Mouse (Mus musculus) ES-Bruce4 (cell line): ENCODE measurements around the gene Clpb.

Experiments
- CTCF ChIP-seq: IDR thresholded peaks from one replicate; pipeline ENCODE4 v1.8.1; 2011; ENCODE audit warnings: low read depth, low read length
- EP300 ChIP-seq: IDR thresholded peaks from 2 replicates; pipeline ENCODE4 v1.6.1; 2011; ENCODE audit warnings: low read depth, low read length; ENCODE audit not compliant: insufficient read depth
- POLR2A ChIP-seq: IDR thresholded peaks from one replicate; pipeline ENCODE4 v1.8.1; 2011; ENCODE audit warnings: low read length; ENCODE audit not compliant: insufficient read depth

DNA sequence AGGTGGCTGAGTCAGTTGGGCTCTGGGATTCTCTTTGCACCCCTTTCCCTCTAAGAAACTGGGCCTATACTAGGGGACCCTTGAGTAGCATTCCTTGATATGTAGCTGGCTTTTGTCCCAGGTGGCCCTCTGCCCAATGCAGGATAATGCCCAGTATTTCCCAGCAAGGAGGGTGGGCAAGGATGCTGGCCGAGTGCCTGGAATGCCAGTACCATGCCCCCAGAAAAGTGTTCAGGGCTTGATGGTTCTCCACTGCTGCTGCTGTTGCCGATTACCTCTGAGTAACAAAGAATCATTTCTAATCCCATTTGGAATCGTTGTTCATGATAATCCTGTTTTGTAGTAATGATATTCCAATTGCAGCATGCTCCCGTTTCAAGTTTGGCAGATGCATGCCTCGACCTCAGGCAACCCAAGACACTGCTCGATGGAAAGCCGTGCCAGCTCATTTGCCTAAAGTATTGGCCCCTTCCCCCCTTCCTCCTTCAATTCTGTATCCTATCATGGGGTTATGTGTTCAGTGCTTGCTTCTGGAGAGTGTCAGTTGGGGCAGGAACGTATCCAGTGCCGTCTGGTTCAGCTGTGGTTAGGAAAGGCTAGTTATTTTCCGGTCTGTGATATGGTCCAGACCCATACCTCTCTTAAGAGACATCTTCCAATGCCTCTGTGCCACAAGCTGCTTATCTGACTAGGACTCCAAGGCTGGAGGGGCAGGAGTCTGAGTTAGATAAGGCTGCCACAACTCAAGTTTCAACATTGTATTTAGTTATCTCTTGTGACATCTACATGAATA, 33.7 kb downstream of the Clpb start:
- TF ChIP-seq CTCF (no peak), POLR2A (no peak), EP300 (no peak)
